ENCODE assay signal across 29 mouse cellular contexts in genomic region chr17:63991160-63991559, GRCm38 (mm10).
"Had no signal": no experiment of that assay in that cellular context is flagged by ENCODE, and none has a peak within 500 bp of the region (broad histone marks: within the 10 kb centered on the region; RNA-seq: fewer than 3 reads in every experiment).

No protein-coding gene starts in this region.

- H3K9ac ChIP-seq: limb, embryonic 12.5 days; limb, embryonic 13.5 days; limb, embryonic 15.5 days; liver, embryonic 12.5 days; liver, embryonic 13.5 days; liver, embryonic 14.5 days; liver, embryonic 15.5 days; liver, postnatal 0 days; midbrain, embryonic 12.5 days; midbrain, embryonic 13.5 days; midbrain, embryonic 15.5 days; neural tube, embryonic 12.5 days; neural tube, embryonic 13.5 days had no signal

- H3K9me3 ChIP-seq: limb, embryonic 10.5 days; limb, embryonic 12.5 days; limb, embryonic 13.5 days; limb, embryonic 15.5 days; liver, embryonic 12.5 days; liver, embryonic 13.5 days; liver, embryonic 15.5 days; megakaryocyte, embryonic 14.5 days; midbrain, embryonic 10.5 days; midbrain, embryonic 12.5 days; midbrain, embryonic 13.5 days; midbrain, embryonic 15.5 days; neural tube, embryonic 12.5 days; neural tube, embryonic 13.5 days had no signal

- H3K27me3 ChIP-seq: limb, embryonic 12.5 days; limb, embryonic 13.5 days; limb, embryonic 15.5 days; liver, embryonic 12.5 days; liver, embryonic 13.5 days; liver, embryonic 15.5 days; megakaryocyte, embryonic 14.5 days; midbrain, embryonic 12.5 days; midbrain, embryonic 13.5 days; midbrain, embryonic 15.5 days; neural tube, embryonic 12.5 days; neural tube, embryonic 13.5 days had no signal

- H3K4me3 ChIP-seq: left cerebral cortex, adult 2 months; limb, embryonic 10.5 days; limb, embryonic 12.5 days; limb, embryonic 13.5 days; limb, embryonic 15.5 days; liver, embryonic 12.5 days; liver, embryonic 13.5 days; liver, embryonic 15.5 days; megakaryocyte, embryonic 14.5 days; midbrain, embryonic 10.5 days; midbrain, embryonic 12.5 days; midbrain, embryonic 13.5 days; midbrain, embryonic 15.5 days; myocyte; neural tube, embryonic 12.5 days; neural tube, embryonic 13.5 days had no signal

- ATAC-seq: liver, embryonic 12.5 days; liver, postnatal 0 days; midbrain, embryonic 13.5 days; midbrain, embryonic 15.5 days; midbrain, embryonic 16.5 days had no signal

- H3K4me1 ChIP-seq: limb, embryonic 10.5 days; limb, embryonic 12.5 days; limb, embryonic 13.5 days; limb, embryonic 15.5 days; midbrain, embryonic 10.5 days; midbrain, embryonic 12.5 days; midbrain, embryonic 13.5 days; midbrain, embryonic 15.5 days; neural tube, embryonic 12.5 days; neural tube, embryonic 13.5 days had no signal

- H3K4me2 ChIP-seq: limb, embryonic 12.5 days; limb, embryonic 13.5 days; limb, embryonic 15.5 days; liver, embryonic 11.5 days; liver, embryonic 12.5 days; liver, embryonic 13.5 days; liver, embryonic 15.5 days; midbrain, embryonic 11.5 days; midbrain, embryonic 12.5 days; midbrain, embryonic 13.5 days; midbrain, embryonic 15.5 days; neural tube, embryonic 12.5 days; neural tube, embryonic 13.5 days had no signal

- DNase-seq: left cerebral cortex, postnatal 4 days; liver; liver, embryonic 13.5 days; liver, postnatal 0 days; lung, adult 18-20 months; lung, adult 2 months; lung, postnatal 14 days; lung, postnatal 36 days; midbrain, embryonic 14.5 days had no signal

- H3K27ac ChIP-seq: left cerebral cortex, adult 2 months; limb, embryonic 10.5 days; limb, embryonic 12.5 days; limb, embryonic 13.5 days; limb, embryonic 15.5 days; liver, embryonic 12.5 days; liver, embryonic 13.5 days; liver, embryonic 14.5 days; liver, embryonic 15.5 days; macrophage; midbrain, embryonic 10.5 days; midbrain, embryonic 12.5 days; midbrain, embryonic 13.5 days; midbrain, embryonic 15.5 days; neural tube, embryonic 12.5 days; neural tube, embryonic 13.5 days had no signal

- H3K36me3 ChIP-seq: limb, embryonic 10.5 days; limb, embryonic 12.5 days; limb, embryonic 15.5 days; liver, embryonic 13.5 days; liver, embryonic 15.5 days; midbrain, embryonic 10.5 days; midbrain, embryonic 12.5 days; midbrain, embryonic 13.5 days; midbrain, embryonic 15.5 days; neural tube, embryonic 12.5 days; neural tube, embryonic 13.5 days had no signal
